Mouse (Mus musculus): ENCODE results near the gene Dhrs11. TPM values are rescaled to one million over a fixed set of nuclear protein-coding genes. Genes with fewer than 3 reads are reported as not detected.
A peak's percentile ranks its signal among the peaks of the same experiment; 100 is the strongest.

The Dhrs11 gene
- polyA plus RNA-seq, 1 experiment: 8.8 TPM

DNA sequence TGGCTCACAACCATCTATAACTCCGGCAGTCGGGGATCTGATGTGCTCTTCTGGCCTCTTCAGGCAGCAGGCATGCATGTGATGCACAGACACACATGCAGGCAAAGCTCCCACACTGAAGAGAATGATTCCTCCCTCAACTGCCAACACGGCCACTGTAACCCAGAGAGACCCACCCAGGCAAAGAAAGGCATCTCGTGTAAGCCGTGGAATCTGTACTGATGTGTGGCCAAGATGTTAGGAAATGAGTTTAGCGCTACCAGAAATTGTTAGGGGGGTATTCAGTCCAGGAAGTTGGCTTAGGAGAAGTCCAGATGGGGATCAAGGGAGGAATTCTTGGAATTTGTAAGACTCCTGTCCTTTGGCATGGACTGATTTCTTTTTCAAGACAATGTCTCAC lies 38.4 kb downstream of the Dhrs11 start:
- TF ChIP-seq CTCF (IDR thresholded peaks at IDR 0.05; ENCODE audit: borderline replicate concordance, extremely low read depth, insufficient read depth, insufficient read length) (no peak), POLR2A (IDR thresholded peaks at IDR 0.05; ENCODE audit: borderline replicate concordance, extremely low read depth, insufficient read depth, insufficient read length, poor library complexity, severe bottlenecking) (no peak)
- peak; percentile 57 for DNase-seq (ENCODE audit: low read depth)

DNA sequence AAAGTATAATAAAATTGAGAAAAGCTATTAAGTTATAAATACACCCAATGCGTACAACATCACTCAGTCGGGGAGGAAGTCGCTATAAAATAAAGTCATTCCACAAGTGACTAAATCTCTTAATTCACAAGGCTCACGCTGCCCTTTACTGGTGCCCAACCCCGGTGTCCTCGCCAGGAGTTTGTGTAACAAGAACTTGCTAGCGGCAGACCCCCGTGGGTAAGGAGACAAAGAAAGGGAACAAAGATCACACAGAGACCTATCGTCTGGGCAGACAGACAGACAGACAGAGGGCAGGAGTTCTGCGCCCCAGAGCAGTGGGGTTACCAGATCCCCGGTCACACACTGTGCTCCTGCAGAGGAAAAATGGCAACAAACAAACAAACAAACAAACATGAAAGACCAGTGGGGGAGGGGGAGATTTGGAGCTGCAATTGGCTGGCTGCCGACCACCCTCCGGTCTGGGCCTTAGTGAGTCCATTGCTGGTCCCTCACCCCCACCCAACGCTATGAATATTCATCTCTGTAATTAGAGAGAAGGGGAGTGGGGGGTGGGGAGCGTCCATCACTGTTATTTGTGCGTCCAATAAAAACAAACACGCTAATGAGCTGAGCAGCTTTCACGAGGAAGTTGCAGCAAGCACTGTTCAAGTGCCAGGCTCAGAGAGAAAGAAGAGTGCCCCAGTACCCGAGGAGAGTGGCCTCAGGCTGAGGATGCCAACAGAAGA lies 48.5 kb downstream of the Dhrs11 start:
- DNase-seq (ENCODE audit: low read depth): peak; percentile 93
- TF ChIP-seq CTCF (IDR thresholded peaks at IDR 0.05; ENCODE audit: borderline replicate concordance, extremely low read depth, insufficient read depth, insufficient read length) (no peak), POLR2A (IDR thresholded peaks at IDR 0.05; ENCODE audit: borderline replicate concordance, extremely low read depth, insufficient read depth, insufficient read length, poor library complexity, severe bottlenecking) (no peak)

GRCm38 (mm10) chr11:84775560-84775959 lies 53.2 kb downstream of the Dhrs11 start:
- DNase-seq (ENCODE audit: low read depth): peak; percentile 96
- TF ChIP-seq CTCF (IDR thresholded peaks at IDR 0.05; ENCODE audit: borderline replicate concordance, extremely low read depth, insufficient read depth, insufficient read length) (no peak), POLR2A (IDR thresholded peaks at IDR 0.05; ENCODE audit: borderline replicate concordance, extremely low read depth, insufficient read depth, insufficient read length, poor library complexity, severe bottlenecking) (no peak)

DNA sequence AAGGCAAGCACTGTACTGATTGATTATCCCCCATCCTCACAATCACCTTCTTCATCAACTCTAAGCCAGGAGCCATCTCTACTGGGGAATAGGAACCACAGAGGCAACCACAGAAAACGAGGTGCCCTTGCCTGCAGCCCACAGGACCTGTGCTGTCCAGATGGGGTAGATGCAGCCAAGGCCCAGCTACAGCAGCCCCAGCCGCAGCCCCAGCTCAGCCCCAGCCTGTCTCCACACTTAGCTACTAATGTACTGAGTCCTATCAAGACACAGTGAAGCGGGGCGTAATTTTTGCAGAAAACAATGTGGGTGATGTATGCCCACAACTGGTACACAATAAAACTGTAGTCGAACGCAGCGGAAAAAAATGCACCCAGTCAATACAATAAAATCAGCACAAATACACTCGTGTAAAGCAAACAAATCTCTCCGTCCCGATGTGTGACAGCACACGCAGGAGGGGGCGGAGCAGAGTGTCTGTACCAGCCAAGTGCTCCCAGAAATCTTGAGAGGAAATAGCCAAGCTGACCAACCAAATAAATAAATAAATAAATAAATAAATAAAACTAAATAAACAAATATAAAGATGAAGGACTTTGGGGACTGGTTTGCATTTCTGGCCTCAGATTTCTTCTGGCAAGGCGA lies 53.8 kb downstream of the Dhrs11 start:
- DNase-seq (ENCODE audit: low read depth): no peak
- TF ChIP-seq CTCF (IDR thresholded peaks at IDR 0.05; ENCODE audit: borderline replicate concordance, extremely low read depth, insufficient read depth, insufficient read length) (no peak), POLR2A (IDR thresholded peaks at IDR 0.05; ENCODE audit: borderline replicate concordance, extremely low read depth, insufficient read depth, insufficient read length, poor library complexity, severe bottlenecking) (no peak)

Other genes with a start within 250 kb of the Dhrs11 start
- gene Mrm1, start 9.5 kb downstream of the Dhrs11 start, polyA plus RNA-seq (2012; rRNA removed): 8.4 and 8.7 TPM in 2 replicates
- gene Ggnbp2, start 41.8 kb upstream of the Dhrs11 start, polyA plus RNA-seq (2012; rRNA removed): 93.4 and 93.8 TPM in 2 replicates
- 20.8 and 24.1 TPM in 2 replicates for gene Myo19, start 51.2 kb upstream of the Dhrs11 start, polyA plus RNA-seq (2012; rRNA removed)
- gene Pigw, start 51.3 kb upstream of the Dhrs11 start, polyA plus RNA-seq (2012; rRNA removed): 5.3 and 6.2 TPM in 2 replicates
- 34.9 and 44.9 TPM in 2 replicates for gene Znhit3, start 87.4 kb upstream of the Dhrs11 start, polyA plus RNA-seq (2012; rRNA removed)
- 1.9 and 2.0 TPM in 2 replicates for gene Car4, start 128.8 kb upstream of the Dhrs11 start, polyA plus RNA-seq (2012; rRNA removed)